Comparison of ENCODE assay signal across 29 mouse cellular contexts in genomic region chr19:16170724-16171123, GRCm38 (mm10). TPM values are rescaled to one million over a fixed set of nuclear protein-coding genes. Genes with fewer than 3 reads are reported as not detected.
DNase-seq lines count a peak whose midpoint lies in the region; ATAC-seq and TF ChIP-seq lines count a peak whose summit lies in the region.
"Had no signal": no experiment of that assay in that cellular context is flagged by ENCODE, and none has a peak within 500 bp of the region (broad histone marks: within the 10 kb centered on the region; RNA-seq: fewer than 3 reads in every experiment).

No protein-coding gene starts in this region.

- peaks cover 41% of the 10 kb centered on the region for H3K4me1 ChIP-seq in heart, embryonic 10.5 days
- H3K4me1 ChIP-seq in lung, adult 2 months (ENCODE audit: control insufficient read depth, insufficient read depth, low read length) = peaks cover 36% of the 10 kb centered on the region
- H3K4me1 ChIP-seq in forebrain, embryonic 16.5 days (replicated peaks; ENCODE audit: control insufficient read depth, insufficient read depth, low read length) = peaks cover 27% of the 10 kb centered on the region

- no peak overlapping the region for H3K4me3 ChIP-seq in heart, embryonic 10.5 days
- H3K4me3 ChIP-seq in lung, adult 2 months (replicated peaks; ENCODE audit: extremely low read depth, low read depth, low read length) = no peak overlapping the region
- no peak overlapping the region for H3K4me3 ChIP-seq in forebrain, embryonic 16.5 days (replicated peaks; ENCODE audit: low read length)
- H3K4me3 ChIP-seq: embryonic facial prominence, embryonic 10.5 days; forebrain, embryonic 10.5 days; heart, embryonic 15.5 days; hindbrain, embryonic 13.5 days; liver, embryonic 13.5 days; midbrain, embryonic 12.5 days; neural tube, embryonic 15.5 days; stomach, embryonic 15.5 days had no signal

- H3K27me3 ChIP-seq in heart, embryonic 10.5 days (ENCODE audit: insufficient read depth, poor library complexity, severe bottlenecking) = no peaks in the 10 kb centered on the region
- H3K27me3 ChIP-seq in forebrain, embryonic 16.5 days (replicated peaks; ENCODE audit: control insufficient read depth, insufficient read depth, low read length) = no peaks in the 10 kb centered on the region
- H3K27me3 ChIP-seq: CH12.LX; heart, embryonic 15.5 days; hindbrain, embryonic 13.5 days; liver, embryonic 13.5 days; midbrain, embryonic 12.5 days; neural tube, embryonic 15.5 days; stomach, embryonic 15.5 days had no signal

- no peak overlapping the region for H3K27ac ChIP-seq in heart, embryonic 10.5 days
- no peak overlapping the region for H3K27ac ChIP-seq in forebrain, embryonic 16.5 days (ENCODE audit: low read length)
- H3K27ac ChIP-seq: embryonic facial prominence, embryonic 10.5 days; forebrain, embryonic 10.5 days; heart, embryonic 15.5 days; hindbrain, embryonic 13.5 days; liver, embryonic 13.5 days; macrophage; midbrain, embryonic 12.5 days; neural tube, embryonic 15.5 days had no signal

- TF ChIP-seq POLR2A in lung, adult 2 months (IDR thresholded peaks at IDR 0.05; ENCODE audit: borderline replicate concordance, extremely low read depth, low read depth, low read length) = no peak

- no peak for TF ChIP-seq CTCF in lung, adult 2 months (IDR thresholded peaks at IDR 0.05; ENCODE audit: insufficient read depth, low read length)

- H3K9ac ChIP-seq in forebrain, embryonic 16.5 days (replicated peaks; ENCODE audit: low read depth, low read length) = no peak overlapping the region
- H3K9ac ChIP-seq: forebrain, postnatal 0 days; heart, embryonic 15.5 days; hindbrain, embryonic 13.5 days; liver, embryonic 13.5 days; midbrain, embryonic 12.5 days; neural tube, embryonic 15.5 days; stomach, embryonic 15.5 days had no signal

- 50% methylated on average over 3 of the region's 3 CpGs for WGBS in heart, embryonic 10.5 days
- 14% methylated on average over 3 of the region's 3 CpGs for WGBS in lung, adult 2 months
- 87% methylated on average over 3 of the region's 3 CpGs for WGBS in forebrain, embryonic 16.5 days

- H3K4me2 ChIP-seq in forebrain, embryonic 16.5 days (ENCODE audit: low read length) = no peak overlapping the region
- H3K4me2 ChIP-seq: heart, embryonic 15.5 days; hindbrain, embryonic 13.5 days; liver, embryonic 13.5 days; midbrain, embryonic 12.5 days; neural tube, embryonic 15.5 days; stomach, embryonic 15.5 days had no signal

- ATAC-seq in activated CD4-positive, CD25-positive, alpha-beta regulatory T cell, adult 4 months = peak; percentile 31
- no peak for ATAC-seq in forebrain, embryonic 16.5 days
- ATAC-seq: forebrain, postnatal 0 days had no signal

- H3K36me3 ChIP-seq in heart, embryonic 10.5 days = no peaks in the 10 kb centered on the region
- no peaks in the 10 kb centered on the region for H3K36me3 ChIP-seq in forebrain, embryonic 16.5 days (ENCODE audit: control insufficient read depth, insufficient read depth)
- H3K36me3 ChIP-seq: embryonic facial prominence, embryonic 10.5 days; forebrain, embryonic 10.5 days; G1E; heart, embryonic 15.5 days; hindbrain, embryonic 13.5 days; liver, embryonic 13.5 days; midbrain, embryonic 12.5 days; neural tube, embryonic 15.5 days; stomach, embryonic 15.5 days had no signal

- H3K9me3 ChIP-seq in heart, embryonic 10.5 days = no peaks in the 10 kb centered on the region
- no peaks in the 10 kb centered on the region for H3K9me3 ChIP-seq in forebrain, embryonic 16.5 days (ENCODE audit: control insufficient read depth, low read length)
- H3K9me3 ChIP-seq: embryonic facial prominence, embryonic 10.5 days; forebrain, embryonic 10.5 days; G1E; heart, embryonic 15.5 days; hindbrain, embryonic 13.5 days; liver, embryonic 13.5 days; midbrain, embryonic 12.5 days; neural tube, embryonic 15.5 days; stomach, embryonic 15.5 days had no signal

- peak; percentile 64 for DNase-seq in heart, adult 11 months
- DNase-seq in heart, embryonic 10.5 days (ENCODE audit: low spot score) = no peak
- DNase-seq in lung, adult 2 months = peak; percentile 4
- DNase-seq in lung, postnatal 25 days (ENCODE audit: low spot score) = no peak
- DNase-seq in 3T3-L1 (ENCODE audit: low read depth, low spot score) = peak; percentile 64
- no peak for DNase-seq in adrenal gland, postnatal 25 days
- DNase-seq: adrenal gland, postnatal 14 days; cerebellum, adult 8-10 months; forebrain, postnatal 0 days; gastrocnemius, postnatal 36 days; heart, postnatal 36 days; kidney, adult 8-10 months; kidney, postnatal 4 days; liver, embryonic 13.5 days; right cerebral cortex, adult 18-20 months; right cerebral cortex, postnatal 4 days; thymus, postnatal 36 days had no signal

RNA-seq across cellular contexts. Expression of gene Gnaq, which starts 38.1 kb away (rescaled TPM):
- 14.6 and 18.9 TPM in 2 replicates for polyA plus RNA-seq in heart, embryonic 10.5 days (2016; fragmentation: Nextera tagmentation; extraction: Ambion mirVana)
- polyA plus RNA-seq in lung, adult 2 months (2012; rRNA removed) = 23.0 and 34.0 TPM in 2 replicates
- polyA plus RNA-seq in activated CD4-positive, CD25-positive, alpha-beta regulatory T cell, adult 4 months (2017; shearing (Covaris generic)) = 10 to 100 TPM; 18.3 to 23.3 TPM
- 64.1 and 65.7 TPM in 2 replicates for total RNA-seq in adrenal gland, postnatal 25 days (2021)
- 105 and 122 TPM in 2 replicates for polyA plus RNA-seq in forebrain, embryonic 16.5 days (2015; fragmentation: Nextera tagmentation; extraction: Ambion mirVana)
- polyA plus RNA-seq: G1E had no signal

Comparison
In these comparisons a context has a peak if more than half of its experiments do, and no peak if none do; other contexts are left out.
1. DNase-seq: peak in heart, adult 11 months (single experiment), lung, adult 2 months (single experiment) and 3T3-L1 (single experiment); none in heart, embryonic 10.5 days (single experiment), lung, postnatal 25 days (single experiment) and adrenal gland, postnatal 25 days (single experiment).